Mouse (Mus musculus): ENCODE results near the gene Ppp2r5e.

The Ppp2r5e gene

GRCm38 (mm10) chr12:75596154-75597002 lies at the start of gene Ppp2r5e:
Gene Ppp2r5e, minus strand, starts transcription at chr12:75596245.
- in situ Hi-C loops (cut with MboI; ENCODE audit: low pct_unique_long_range_greater_than_20kb in 1 of 2, low sequenced_read_pairs in 2 of 2, unreplicated experiment in 1 of 2), result no loop called here

- in situ Hi-C loops (cut with MboI; ENCODE audit: low pct_unique_long_range_greater_than_20kb in 1 of 2, low sequenced_read_pairs in 2 of 2, unreplicated experiment in 1 of 2), result loop anchor here (25.0 kb wide), 1 partner anchor 183 kb away; no protein-coding TSS in a partner anchor
Observed at GRCm38 (mm10) chr12:75645780-75646179, 49.7 kb upstream of the Ppp2r5e start.

GRCm38 (mm10) chr12:75641726-75642125 lies 45.7 kb upstream of the Ppp2r5e start:
- in situ Hi-C loops (cut with MboI; ENCODE audit: low pct_unique_long_range_greater_than_20kb in 1 of 2, low sequenced_read_pairs in 2 of 2, unreplicated experiment in 1 of 2), result loop anchor here (25.0 kb wide), 1 partner anchor 179 kb away; no protein-coding TSS in a partner anchor

GRCm38 (mm10) chr12:75638345-75638744 lies 42.3 kb upstream of the Ppp2r5e start:
- in situ Hi-C loops (cut with MboI; ENCODE audit: low pct_unique_long_range_greater_than_20kb in 1 of 2, low sequenced_read_pairs in 2 of 2, unreplicated experiment in 1 of 2), result loop anchor here (25.0 kb wide), 1 partner anchor 176 kb away; no protein-coding TSS in a partner anchor

GRCm38 (mm10) chr12:75637103-75637502 lies 41.1 kb upstream of the Ppp2r5e start:
- in situ Hi-C loops (cut with MboI; ENCODE audit: low pct_unique_long_range_greater_than_20kb in 1 of 2, low sequenced_read_pairs in 2 of 2, unreplicated experiment in 1 of 2), result loop anchor here (25.0 kb wide), 1 partner anchor 175 kb away; no protein-coding TSS in a partner anchor

GRCm38 (mm10) chr12:75635771-75636430 lies 39.9 kb upstream of the Ppp2r5e start:
- in situ Hi-C loops (cut with MboI; ENCODE audit: low pct_unique_long_range_greater_than_20kb in 1 of 2, low sequenced_read_pairs in 2 of 2, unreplicated experiment in 1 of 2), result loop anchor here (25.0 kb wide), 1 partner anchor 174 kb away; no protein-coding TSS in a partner anchor

- in situ Hi-C loops (cut with MboI; ENCODE audit: low pct_unique_long_range_greater_than_20kb in 1 of 2, low sequenced_read_pairs in 2 of 2, unreplicated experiment in 1 of 2), result loop anchor here (25.0 kb wide), 1 partner anchor 167 kb away; no protein-coding TSS in a partner anchor
Observed at GRCm38 (mm10) chr12:75629618-75630017, 33.6 kb upstream of the Ppp2r5e start.

- in situ Hi-C loops (cut with MboI; ENCODE audit: low pct_unique_long_range_greater_than_20kb in 1 of 2, low sequenced_read_pairs in 2 of 2, unreplicated experiment in 1 of 2), result no loop called here
Observed at GRCm38 (mm10) chr12:75623292-75623691, 27.2 kb upstream of the Ppp2r5e start.

- in situ Hi-C loops (cut with MboI; ENCODE audit: low pct_unique_long_range_greater_than_20kb in 1 of 2, low sequenced_read_pairs in 2 of 2, unreplicated experiment in 1 of 2), result no loop called here
Observed at GRCm38 (mm10) chr12:75622835-75623234, 26.8 kb upstream of the Ppp2r5e start.

GRCm38 (mm10) chr12:75616841-75617240 lies 20.8 kb upstream of the Ppp2r5e start:
- in situ Hi-C loops (cut with MboI; ENCODE audit: low pct_unique_long_range_greater_than_20kb in 1 of 2, low sequenced_read_pairs in 2 of 2, unreplicated experiment in 1 of 2), result no loop called here

GRCm38 (mm10) chr12:75616158-75616791 lies 20.2 kb upstream of the Ppp2r5e start:
- in situ Hi-C loops (cut with MboI; ENCODE audit: low pct_unique_long_range_greater_than_20kb in 1 of 2, low sequenced_read_pairs in 2 of 2, unreplicated experiment in 1 of 2), result no loop called here

- in situ Hi-C loops (cut with MboI; ENCODE audit: low pct_unique_long_range_greater_than_20kb in 1 of 2, low sequenced_read_pairs in 2 of 2, unreplicated experiment in 1 of 2), result no loop called here
Observed at GRCm38 (mm10) chr12:75615556-75615955, 19.5 kb upstream of the Ppp2r5e start.

GRCm38 (mm10) chr12:75612711-75613110 lies 16.7 kb upstream of the Ppp2r5e start:
- in situ Hi-C loops (cut with MboI; ENCODE audit: low pct_unique_long_range_greater_than_20kb in 1 of 2, low sequenced_read_pairs in 2 of 2, unreplicated experiment in 1 of 2), result no loop called here

- in situ Hi-C loops (cut with MboI; ENCODE audit: low pct_unique_long_range_greater_than_20kb in 1 of 2, low sequenced_read_pairs in 2 of 2, unreplicated experiment in 1 of 2), result no loop called here
Observed at GRCm38 (mm10) chr12:75599490-75599889, 3.4 kb upstream of the Ppp2r5e start.

- in situ Hi-C loops (cut with MboI; ENCODE audit: low pct_unique_long_range_greater_than_20kb in 1 of 2, low sequenced_read_pairs in 2 of 2, unreplicated experiment in 1 of 2), result no loop called here
Observed at GRCm38 (mm10) chr12:75598988-75599387, 2.9 kb upstream of the Ppp2r5e start.

GRCm38 (mm10) chr12:75597707-75598106 lies 1.7 kb upstream of the Ppp2r5e start:
- in situ Hi-C loops (cut with MboI; ENCODE audit: low pct_unique_long_range_greater_than_20kb in 1 of 2, low sequenced_read_pairs in 2 of 2, unreplicated experiment in 1 of 2), result no loop called here

GRCm38 (mm10) chr12:75595291-75596153 lies 523 bp downstream of the Ppp2r5e start:
- in situ Hi-C loops (cut with MboI; ENCODE audit: low pct_unique_long_range_greater_than_20kb in 1 of 2, low sequenced_read_pairs in 2 of 2, unreplicated experiment in 1 of 2), result no loop called here

GRCm38 (mm10) chr12:75594404-75594803 lies 1.6 kb downstream of the Ppp2r5e start:
- in situ Hi-C loops (cut with MboI; ENCODE audit: low pct_unique_long_range_greater_than_20kb in 1 of 2, low sequenced_read_pairs in 2 of 2, unreplicated experiment in 1 of 2), result no loop called here

Data from mouse embryonic stem cell (cell line).